ENCODE assay signal across 10 mouse cellular contexts in the genomic region with DNA sequence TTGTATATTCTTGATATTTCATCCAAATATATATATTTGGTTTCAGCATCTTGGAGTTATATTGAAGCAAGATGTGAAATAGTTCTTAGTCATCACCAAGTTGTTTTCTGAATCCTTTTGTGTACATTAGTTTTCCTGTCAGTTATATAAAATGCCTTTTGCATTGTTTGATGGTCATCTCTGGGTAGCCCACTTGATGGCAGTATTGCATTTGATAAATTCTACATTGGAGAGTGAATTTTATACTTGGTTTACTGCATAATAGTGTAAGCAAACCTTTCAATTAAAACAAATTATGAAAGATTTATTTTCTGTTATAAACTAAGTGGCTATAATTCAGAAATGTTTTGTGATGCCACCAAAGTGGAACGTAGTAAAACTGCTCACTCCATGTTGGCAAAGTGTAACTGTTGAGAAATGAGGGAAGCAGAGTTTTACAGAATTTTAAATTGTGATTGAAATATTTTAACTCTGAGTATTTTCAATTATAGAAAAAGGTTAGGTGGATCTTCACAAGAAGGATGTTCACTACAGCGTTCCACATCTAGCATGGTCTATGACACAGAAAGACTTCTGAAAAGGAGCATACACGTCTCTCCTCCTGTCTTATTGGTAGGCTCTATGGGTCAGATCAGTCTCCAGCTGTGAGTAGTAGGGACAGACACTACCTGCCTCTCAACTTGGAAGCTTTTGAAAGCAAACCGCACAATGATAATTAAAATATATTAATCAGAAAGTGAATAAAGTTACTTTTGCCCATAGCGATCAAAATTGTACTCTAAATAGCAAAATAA.
DNase-seq lines count a peak whose midpoint lies in the region; ATAC-seq lines count a peak whose summit lies in the region.
"Had no signal": no experiment of that assay in that cellular context is flagged by ENCODE, and none has a peak within 500 bp of the region (broad histone marks: within the 10 kb centered on the region; RNA-seq: fewer than 3 reads in every experiment).

No protein-coding gene starts in this region.

- H3K27me3 ChIP-seq in forebrain, embryonic 16.5 days (replicated peaks; ENCODE audit: control insufficient read depth, insufficient read depth, low read length): no peaks in the 10 kb centered on the region
- no peaks in the 10 kb centered on the region for H3K27me3 ChIP-seq in kidney, embryonic 15.5 days
- H3K27me3 ChIP-seq: liver, embryonic 12.5 days had no signal

- 72% methylated on average over 5 of the region's 5 CpGs for WGBS in forebrain, embryonic 16.5 days
- 78% methylated on average over 5 of the region's 5 CpGs for WGBS in kidney, embryonic 15.5 days

- H3K9ac ChIP-seq in forebrain, embryonic 16.5 days (replicated peaks; ENCODE audit: low read depth, low read length): no peak overlapping the region
- no peak overlapping the region for H3K9ac ChIP-seq in kidney, embryonic 15.5 days
- H3K9ac ChIP-seq: liver, embryonic 12.5 days had no signal

- DNase-seq in cerebellum, adult 18-20 months: peak; percentile 28 to 30
- DNase-seq in cerebellum, adult 9-11 months: no peak
- peak; percentile 13 for DNase-seq in kidney, adult 9 months
- no peak for DNase-seq in kidney, adult 8-10 months
- DNase-seq in 416B (ENCODE audit: low read depth): peak; percentile 28
- DNase-seq in adrenal gland, adult 2 months: no peak
- DNase-seq: adrenal gland, postnatal 25 days had no signal

- 0 out of 2 replicates have a peak, but pooled peaks have one; percentile 38 for ATAC-seq in forebrain, embryonic 16.5 days
- no peak for ATAC-seq in kidney, embryonic 15.5 days (replicated peaks; ENCODE audit: low FRiP score)
- ATAC-seq: liver, embryonic 12.5 days had no signal

- H3K9me3 ChIP-seq in forebrain, embryonic 16.5 days (ENCODE audit: control insufficient read depth, low read length): no peaks in the 10 kb centered on the region
- H3K9me3 ChIP-seq in kidney, embryonic 15.5 days (replicated peaks): no peaks in the 10 kb centered on the region
- H3K9me3 ChIP-seq: liver, embryonic 12.5 days had no signal

- H3K36me3 ChIP-seq in forebrain, embryonic 16.5 days (ENCODE audit: control insufficient read depth, insufficient read depth): no peaks in the 10 kb centered on the region
- H3K36me3 ChIP-seq in kidney, embryonic 15.5 days: no peaks in the 10 kb centered on the region
- H3K36me3 ChIP-seq: liver, embryonic 12.5 days had no signal

- H3K27ac ChIP-seq in forebrain, embryonic 16.5 days (ENCODE audit: low read length): no peak overlapping the region
- no peak overlapping the region for H3K27ac ChIP-seq in kidney, embryonic 15.5 days
- H3K27ac ChIP-seq: liver, embryonic 12.5 days had no signal

- no peak overlapping the region for H3K4me3 ChIP-seq in forebrain, embryonic 16.5 days (replicated peaks; ENCODE audit: low read length)
- H3K4me3 ChIP-seq in kidney, embryonic 15.5 days (replicated peaks): no peak overlapping the region
- H3K4me3 ChIP-seq: liver, embryonic 12.5 days had no signal

- no peaks in the 10 kb centered on the region for H3K4me1 ChIP-seq in forebrain, embryonic 16.5 days (replicated peaks; ENCODE audit: control insufficient read depth, insufficient read depth, low read length)
- no peaks in the 10 kb centered on the region for H3K4me1 ChIP-seq in kidney, embryonic 15.5 days
- H3K4me1 ChIP-seq: liver, embryonic 12.5 days had no signal

- no peak overlapping the region for H3K4me2 ChIP-seq in forebrain, embryonic 16.5 days (ENCODE audit: low read length)
- H3K4me2 ChIP-seq in kidney, embryonic 15.5 days: no peak overlapping the region
- H3K4me2 ChIP-seq: liver, embryonic 12.5 days had no signal

Comparison
In these comparisons a context has a peak if more than half of its experiments do, and no peak if none do; other contexts are left out.
1. DNase-seq: peak in cerebellum, adult 18-20 months (2 of 2), kidney, adult 9 months (single experiment) and 416B (single experiment); none in cerebellum, adult 9-11 months (single experiment), kidney, adult 8-10 months (0 of 2) and adrenal gland, adult 2 months (single experiment).